Mouse (Mus musculus) CH12.LX (cell line): Measurements from ENCODE around the gene Anapc7. TPM values are rescaled to one million over a fixed set of nuclear protein-coding genes. Genes with fewer than 3 reads are reported as not detected.

ENCODE experiments used
- DNase-seq: peaks from one replicate; pipeline ENCODE4 v3.0.0-alpha.2; 2013; ENCODE audit errors: extremely low read depth
- H3K27ac ChIP-seq: 2 replicates; pipeline ENCODE4 v1.5.1; 2012; ENCODE audit warnings: low read depth, mild to moderate bottlenecking, control low read depth, moderate library complexity; ENCODE audit not compliant: insufficient read depth
- H3K27me3 ChIP-seq: replicated peaks from 2 replicates; pipeline ENCODE3; 2012; ENCODE audit warnings: inconsistent platforms
- H3K36me3 ChIP-seq, 2 experiments: replicated peaks in 1 of 2; 2 replicates each; pipeline versions ENCODE3 to v1.6.1; 2012; ENCODE audit warnings: inconsistent platforms in 1 of 2, low read length in 1 of 2, mild to moderate bottlenecking in 1 of 2, mixed read lengths in 1 of 2, moderate library complexity in 1 of 2; ENCODE audit not compliant: control insufficient read depth in 1 of 2, insufficient read depth in 1 of 2
- H3K4me1 ChIP-seq, 2 experiments: 2 replicates each; pipeline ENCODE4 v1.6.1; 2012; ENCODE audit warnings: inconsistent platforms in 1 of 2, moderate library complexity in 1 of 2; ENCODE audit not compliant: insufficient read depth in 2 of 2, control insufficient read depth in 1 of 2
- H3K4me2 ChIP-seq: 2 replicates; pipeline ENCODE4 v1.6.1; 2012; ENCODE audit warnings: low read depth, mild to moderate bottlenecking, control low read depth; ENCODE audit not compliant: poor library complexity, insufficient read depth, severe bottlenecking
- H3K4me3 ChIP-seq, 3 experiments: fragments of 150-350 bp in 1 of 3; sonication (generic) in 1 of 3; replicated peaks in 1 of 3; 2 replicates each; pipeline versions ENCODE3 to v1.5.1; 2011 to 2012; ENCODE audit warnings: low read depth in 2 of 3, low read length in 2 of 3, mild to moderate bottlenecking in 2 of 3, moderate library complexity in 2 of 3, control low read depth in 1 of 3, improper control_type of control experiment in 1 of 3, inconsistent platforms in 1 of 3, mixed read lengths in 1 of 3; ENCODE audit not compliant: poor library complexity in 1 of 3
- H3K79me2 ChIP-seq: replicated peaks from 2 replicates; pipeline ENCODE4 v1.6.1; 2012; ENCODE audit warnings: mild to moderate bottlenecking, moderate library complexity; ENCODE audit not compliant: control insufficient read depth, poor library complexity, insufficient read depth, severe bottlenecking; ENCODE audit errors: extremely low read depth
- H3K9ac ChIP-seq: 2 replicates; pipeline ENCODE4 v1.6.1; 2012; ENCODE audit warnings: low read depth, mild to moderate bottlenecking, control low read depth, moderate library complexity; ENCODE audit not compliant: insufficient read depth
- H3K9me3 ChIP-seq: replicated peaks from 2 replicates; pipeline ENCODE3; 2012; ENCODE audit warnings: low read length, inconsistent platforms, mixed read lengths
- BHLHE40 ChIP-seq: IDR thresholded peaks from 2 replicates; pipeline ENCODE4 v1.6.1; 2011; ENCODE audit warnings: mild to moderate bottlenecking, low read depth, low read length, improper control_type of control experiment
- CTCF ChIP-seq, 2 experiments: IDR thresholded peaks in 1 of 2; conservative IDR thresholded peaks in 1 of 2; 2 replicates each; pipeline ENCODE4 v1.5.1; 2011 to 2012; ENCODE audit warnings: low read depth in 2 of 2, low read length in 2 of 2, improper control_type of control experiment in 1 of 2, inconsistent platforms in 1 of 2, mild to moderate bottlenecking in 1 of 2, moderate library complexity in 1 of 2
- E2F4 ChIP-seq: IDR thresholded peaks from 2 replicates; pipeline ENCODE4 v1.6.1; 2011; ENCODE audit warnings: low read depth, low read length, improper control_type of control experiment; ENCODE audit not compliant: insufficient replicate concordance
- ELF1 ChIP-seq: IDR thresholded peaks from 2 replicates; pipeline ENCODE4 v1.6.1; 2014; ENCODE audit warnings: low read depth, mild to moderate bottlenecking, inconsistent platforms, low read length, improper control_type of control experiment
- EP300 ChIP-seq: IDR thresholded peaks from 2 replicates; pipeline ENCODE4 v1.6.1; 2011; ENCODE audit warnings: low read length, improper control_type of control experiment
- ETS1 ChIP-seq: conservative IDR thresholded peaks from 2 replicates; pipeline ENCODE4 v1.6.1; 2012; ENCODE audit warnings: low read depth, mild to moderate bottlenecking, inconsistent platforms, low read length, improper control_type of control experiment, moderate library complexity
- HCFC1 ChIP-seq: IDR thresholded peaks from 2 replicates; pipeline ENCODE4 v1.6.1; 2012; ENCODE audit warnings: low read depth, mild to moderate bottlenecking, inconsistent platforms, low read length, improper control_type of control experiment
- IRF4 ChIP-seq: IDR thresholded peaks from 2 replicates; pipeline ENCODE4 v1.6.1; 2014; ENCODE audit warnings: low read depth, mild to moderate bottlenecking, inconsistent platforms, low read length, improper control_type of control experiment
- JUND ChIP-seq: conservative IDR thresholded peaks from 2 replicates; pipeline ENCODE4 v1.6.1; 2011; ENCODE audit warnings: low read depth, low read length, improper control_type of control experiment
- KAT2A ChIP-seq: IDR thresholded peaks from 2 replicates; pipeline ENCODE4 v1.6.1; 2012; ENCODE audit warnings: low read length, improper control_type of control experiment, inconsistent platforms; ENCODE audit not compliant: insufficient replicate concordance
- MAX ChIP-seq: IDR thresholded peaks from 2 replicates; pipeline ENCODE4 v1.6.1; 2011; ENCODE audit warnings: low read length, improper control_type of control experiment
- MAZ ChIP-seq: IDR thresholded peaks from 2 replicates; pipeline ENCODE4 v1.6.1; 2012; ENCODE audit warnings: low read depth, mild to moderate bottlenecking, inconsistent platforms, low read length, improper control_type of control experiment, moderate library complexity
- MEF2A ChIP-seq: IDR thresholded peaks from 2 replicates; pipeline ENCODE4 v1.6.1; 2014; ENCODE audit warnings: low read depth, mild to moderate bottlenecking, inconsistent platforms, low read length, improper control_type of control experiment, borderline replicate concordance
- MXI1 ChIP-seq: IDR thresholded peaks from 2 replicates; pipeline ENCODE4 v1.6.1; 2011; ENCODE audit warnings: mild to moderate bottlenecking, low read depth, low read length, improper control_type of control experiment
- MYC ChIP-seq: IDR thresholded peaks from 2 replicates; pipeline ENCODE4 v1.6.1; 2011; ENCODE audit warnings: low read depth, mild to moderate bottlenecking, improper control_type of control experiment, low read length
- NELFE ChIP-seq: IDR thresholded peaks from 2 replicates; pipeline ENCODE4 v1.6.1; 2011; ENCODE audit warnings: low read depth, low read length, improper control_type of control experiment
- NRF1 ChIP-seq: IDR thresholded peaks from 2 replicates; pipeline ENCODE4 v1.6.1; 2014; ENCODE audit warnings: low read depth, mild to moderate bottlenecking, inconsistent platforms, low read length, improper control_type of control experiment, moderate library complexity
- POLR2A ChIP-seq: IDR thresholded peaks from 2 replicates; pipeline ENCODE4 v1.6.1; 2011; ENCODE audit warnings: low read depth, mild to moderate bottlenecking, improper control_type of control experiment, low read length
- RAD21 ChIP-seq: IDR thresholded peaks from 2 replicates; pipeline ENCODE4 v1.6.1; 2011; ENCODE audit warnings: low read depth, mild to moderate bottlenecking, low read length, improper control_type of control experiment, moderate library complexity
- RCOR1 ChIP-seq: conservative IDR thresholded peaks from 2 replicates; pipeline ENCODE4 v1.6.1; 2012; ENCODE audit warnings: low read depth, mild to moderate bottlenecking, inconsistent platforms, low read length, improper control_type of control experiment
- SIN3A ChIP-seq: IDR thresholded peaks from 2 replicates; pipeline ENCODE4 v1.6.1; 2012; ENCODE audit warnings: low read length, improper control_type of control experiment, inconsistent platforms
- TBP ChIP-seq: conservative IDR thresholded peaks from 2 replicates; pipeline ENCODE4 v1.6.1; 2011; ENCODE audit warnings: low read depth, low read length, improper control_type of control experiment
- TCF12 ChIP-seq: IDR thresholded peaks from 2 replicates; pipeline ENCODE4 v1.6.1; 2014; ENCODE audit warnings: low read depth, mild to moderate bottlenecking, inconsistent platforms, low read length, improper control_type of control experiment
- USF2 ChIP-seq: conservative IDR thresholded peaks from 2 replicates; pipeline ENCODE4 v1.6.1; 2011; ENCODE audit warnings: low read depth, low read length, improper control_type of control experiment
- ZC3H11A ChIP-seq: IDR thresholded peaks from 2 replicates; pipeline ENCODE4 v1.6.1; 2012; ENCODE audit warnings: low read depth, mild to moderate bottlenecking, inconsistent platforms, low read length, improper control_type of control experiment
- ZKSCAN1 ChIP-seq: IDR thresholded peaks from 2 replicates; pipeline ENCODE4 v1.6.1; 2012; ENCODE audit warnings: low read depth, inconsistent platforms, low read length, improper control_type of control experiment, borderline replicate concordance
- ZMIZ1 ChIP-seq: IDR thresholded peaks from 2 replicates; pipeline ENCODE4 v1.6.1; 2012; ENCODE audit warnings: low read depth, mild to moderate bottlenecking, inconsistent platforms, low read length, improper control_type of control experiment
- ZNF384 ChIP-seq: IDR thresholded peaks from 2 replicates; pipeline ENCODE4 v1.6.1; 2012; ENCODE audit warnings: low read depth, low read length, improper control_type of control experiment, inconsistent platforms
- dilution Hi-C: fragments of 300-500 bp; cut with MboI; formaldehyde crosslinking; loops from 2 replicates; pipeline ENCODE4 v1.14.3; 2020; ENCODE audit warnings: low sequenced_read_pairs; ENCODE audit not compliant: extremely low pct_unique_long_range_greater_than_20kb, extremely low pct_ligation_motif_present
- in situ Hi-C: fragments of 300-500 bp; cut with MboI; formaldehyde crosslinking; loops from 3 replicates; pipeline ENCODE4 v1.14.3; 2019; ENCODE audit warnings: low sequenced_read_pairs, low pct_ligation_motif_present, low pct_unique_long_range_greater_than_20kb, mixed read lengths
- polyA plus RNA-seq: library from polyadenylated mRNA; unstranded; fragments of >175 nt; gene quantifications from 2 replicates; pipeline ENCODE4 v1.2.1, GENCODE M21; 2012; ENCODE audit warnings: low read depth; ENCODE audit not compliant: insufficient read length
- total RNA-seq, 2 experiments: library from RNA; depleted of rRNA; stranded (reverse); fragments of 300-350 nt in 1 of 2; fragments of >200 nt in 1 of 2; gene quantifications; 2 replicates each; pipeline ENCODE4 v1.2.3; 2012 to 2014

Gene Anapc7
- total and polyA plus RNA-seq, 3 experiments = 21.3 to 43.3 (median 39.4) TPM

DNA sequence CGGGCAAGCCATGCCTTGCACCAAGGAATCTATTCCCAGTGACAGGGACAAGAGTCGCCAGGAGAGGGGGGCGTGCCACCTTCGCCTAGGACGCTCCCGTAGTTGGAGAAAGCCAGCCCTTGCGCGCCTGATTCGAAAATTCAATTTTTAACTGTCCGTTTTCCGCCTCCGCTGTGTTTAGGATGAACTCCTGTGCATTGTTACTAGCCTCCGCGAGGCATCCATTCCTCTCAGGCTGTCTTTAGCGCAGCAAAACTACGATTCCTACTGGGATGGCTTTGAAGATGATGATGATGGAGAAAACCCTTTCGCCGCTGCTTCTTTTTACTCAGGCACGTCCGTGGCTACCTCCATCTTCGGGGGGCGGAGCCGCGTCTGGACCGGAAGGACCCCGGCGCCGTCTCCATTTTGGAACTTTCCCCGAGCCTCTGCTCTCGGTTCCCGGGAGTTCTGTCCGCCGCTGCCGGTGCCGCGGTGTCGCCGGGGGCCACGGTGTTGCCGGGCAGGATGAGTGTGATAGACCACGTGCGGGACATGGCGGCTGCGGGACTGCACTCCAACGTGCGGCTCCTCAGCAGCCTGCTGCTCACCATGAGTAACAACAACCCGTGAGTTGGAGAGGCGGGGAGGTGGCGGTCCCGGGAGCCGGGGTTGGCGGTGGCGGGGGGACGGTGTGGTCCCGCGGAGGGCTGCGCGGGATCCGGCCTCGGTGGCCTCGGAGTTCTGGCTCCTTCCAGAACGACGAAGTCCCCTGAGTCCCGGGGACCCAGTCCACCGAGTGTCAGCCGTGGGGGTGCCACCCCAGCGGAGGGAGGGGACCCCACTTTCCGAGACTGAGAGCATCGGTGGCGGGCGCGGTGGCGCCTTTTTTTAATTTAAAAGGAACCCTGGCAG, 825 bp downstream of the Anapc7 start:
- peak overlapping the region; percentile 82 for H3K9ac ChIP-seq
- H3K27ac ChIP-seq = peak overlapping the region; percentile 56
- in situ Hi-C loops (no loop called here), dilution Hi-C loops (no loop called here)
- H3K4me2 ChIP-seq = peak overlapping the region; percentile 97; the same call in 1 of the 2 replicates
- peaks cover 5 to 22% of the 10 kb centered on the region in 2 experiments for H3K36me3 ChIP-seq
- H3K79me2 ChIP-seq = peaks cover 17% of the 10 kb centered on the region
- peaks cover 6 to 20% of the 10 kb centered on the region in 2 experiments; a peak in 3 of 4 replicates for H3K4me1 ChIP-seq
- DNase-seq = peak; percentile 78
- TF ChIP-seq CTCF (conservative IDR thresholded peaks at IDR 0.05 in 1 of 2, IDR thresholded peaks at IDR 0.05 in 1 of 2; ENCODE audit: low read depth in 2 of 2, low read length in 2 of 2) (no peak; a peak in 1 of 4 replicates), MEF2A (no peak), JUND (no peak), ETS1 (no peak), USF2 (no peak), ELF1 (peak; percentile 70), MXI1 (peak; percentile 74), SIN3A (peak; percentile 90), KAT2A (no peak), NELFE (peak; percentile 71), MYC (no peak), IRF4 (no peak; the same call in none of the 2 replicates), RAD21 (no peak), POLR2A (peak; percentile 84), HCFC1 (peak; percentile 81), ZC3H11A (no peak), BHLHE40 (no peak), EP300 (no peak), ZKSCAN1 (no peak), ZMIZ1 (peak; percentile 60), RCOR1 (no peak), E2F4 (0 out of 2 replicates have a peak, but pooled peaks have one; percentile 6), TCF12 (peak; percentile 56), NRF1 (0 out of 2 replicates have a peak, but pooled peaks have one; percentile 28), TBP (0 out of 2 replicates have a peak, but pooled peaks have one; percentile 46), ZNF384 (no peak), MAZ (0 out of 2 replicates have a peak, but pooled peaks have one; percentile 17), MAX (peak; percentile 99)
- peak overlapping the region; percentile 94 to 98 (median 95) for H3K4me3 ChIP-seq
- no peaks in the 10 kb centered on the region for H3K9me3 ChIP-seq
- no peaks in the 10 kb centered on the region for H3K27me3 ChIP-seq
